Mouse (Mus musculus) myocyte (in vitro differentiated cells): ENCODE measurements at regions not wholly inside any gene's neighbourhood (a gene's known extent, or its start where the extent isn't known, plus 50 kb on each side); places are given as distances from the start of the nearest gene placed in this dataset.

Source experiments
- CEBPB ChIP-seq: IDR thresholded peaks from 2 replicates; pipeline ENCODE4 v1.6.1; 2011; ENCODE audit warnings: mild to moderate bottlenecking, moderate library complexity; ENCODE audit not compliant: poor library complexity, insufficient read depth, severe bottlenecking
- E2F4 ChIP-seq: IDR thresholded peaks from one replicate; pipeline ENCODE4 v1.6.1; 2011; ENCODE audit warnings: mild to moderate bottlenecking, control low read depth, moderate library complexity; ENCODE audit not compliant: insufficient read depth
- MAX ChIP-seq: IDR thresholded peaks from one replicate; pipeline ENCODE4 v1.6.1; 2011; ENCODE audit warnings: low read depth, mild to moderate bottlenecking, control low read depth
- MYOD1 ChIP-seq, 3 experiments: IDR thresholded peaks; one replicate each; pipeline ENCODE4 v1.6.1; 2011; ENCODE audit warnings: control low read depth in 2 of 3, low read depth in 2 of 3, mild to moderate bottlenecking in 2 of 3, moderate library complexity in 1 of 3; ENCODE audit not compliant: insufficient read length in 2 of 3, control insufficient read depth in 1 of 3
- POLR2A ChIP-seq: IDR thresholded peaks from one replicate; pipeline ENCODE4 v1.6.1; 2011; ENCODE audit warnings: low read depth, mild to moderate bottlenecking, control low read depth, moderate library complexity; ENCODE audit not compliant: insufficient read length
- TCF12 ChIP-seq: IDR thresholded peaks from one replicate; pipeline ENCODE4 v1.6.1; 2011; ENCODE audit warnings: mild to moderate bottlenecking, control low read depth; ENCODE audit not compliant: poor library complexity, insufficient read depth, severe bottlenecking
- TCF3 ChIP-seq: IDR thresholded peaks from one replicate; pipeline ENCODE4 v1.6.1; 2011; ENCODE audit warnings: low read depth, control low read depth; ENCODE audit not compliant: insufficient read length

DNA sequence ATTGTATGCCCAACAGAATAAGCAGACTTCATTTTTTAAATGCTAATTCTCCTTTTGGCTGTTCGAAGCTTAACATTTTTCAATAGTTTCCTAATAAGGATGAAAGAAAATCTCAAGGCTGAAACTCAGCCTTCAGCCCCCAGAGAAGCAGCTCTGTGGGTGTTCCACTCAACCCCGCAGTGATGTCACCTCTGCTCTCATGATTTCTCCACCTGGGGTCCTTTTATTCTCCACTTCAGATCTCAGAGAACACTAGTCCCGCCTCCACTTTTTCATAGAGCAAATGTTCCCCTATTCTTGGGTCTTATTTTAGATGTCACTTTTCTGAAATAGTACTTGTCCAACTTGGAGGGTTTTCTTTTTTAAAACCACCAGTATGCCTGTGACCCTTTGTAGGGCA is 567.3 kb downstream of the Cntn3 start:
- TF ChIP-seq TCF12 (no peak), POLR2A (no peak), TCF3 (no peak), E2F4 (no peak), MAX (no peak), CEBPB (no peak), MYOD1 (IDR thresholded peaks at IDR 0.05; ENCODE audit: control insufficient read depth in 1 of 3, insufficient read length in 2 of 3, low read depth in 2 of 3) (no peak)
